Mouse (Mus musculus) liver, embryonic 11.5 days (tissue): ENCODE measurements around the gene Nme7. TPM values are rescaled to one million over a fixed set of nuclear protein-coding genes. Genes with fewer than 3 reads are reported as not detected.

ENCODE experiments used
- ATAC-seq: fragments of 200-750 bp; cut with Nextera tagmentation; replicated peaks from 2 replicates; pipeline ENCODE4 v1.8.0; 2017; ENCODE audit warnings: moderate number of reproducible peaks, mild to moderate bottlenecking, moderate TSS enrichment, moderate library complexity; ENCODE audit not compliant: low FRiP score
- DNase-seq: peaks from one replicate; pipeline ENCODE4 v3.0.0-alpha.2; 2017; ENCODE audit warnings: low spot score
- H3K27ac ChIP-seq: fragments of 300-500 bp; sonication (generic); 2 replicates; pipeline ENCODE4 v1.5.1; 2014; ENCODE audit warnings: mild to moderate bottlenecking, low read depth, low read length, control low read depth
- H3K27me3 ChIP-seq: fragments of 300-500 bp; sonication (generic); replicated peaks from 2 replicates; pipeline ENCODE4 v1.6.1; 2014; ENCODE audit warnings: low read length, mixed read lengths; ENCODE audit not compliant: control insufficient read depth, insufficient read depth
- H3K36me3 ChIP-seq: fragments of 300-500 bp; sonication (generic); 2 replicates; pipeline ENCODE4 v1.6.1; 2014; ENCODE audit warnings: mild to moderate bottlenecking, low read length, moderate library complexity, mixed read lengths; ENCODE audit not compliant: control insufficient read depth, insufficient read depth
- H3K4me1 ChIP-seq: fragments of 300-500 bp; sonication (generic); replicated peaks from 2 replicates; pipeline ENCODE4 v1.6.1; 2014; ENCODE audit warnings: low read length, mixed read lengths; ENCODE audit not compliant: control insufficient read depth, insufficient read depth
- H3K4me2 ChIP-seq: fragments of 300-500 bp; sonication (generic); 2 replicates; pipeline ENCODE4 v1.6.1; 2014; ENCODE audit warnings: mild to moderate bottlenecking, control low read depth, moderate library complexity
- H3K4me3 ChIP-seq: fragments of 300-500 bp; sonication (generic); 2 replicates; pipeline ENCODE4 v1.5.1; 2014; ENCODE audit warnings: low read depth, low read length, control low read depth
- H3K9ac ChIP-seq: fragments of 300-500 bp; sonication (generic); 2 replicates; pipeline ENCODE4 v1.6.1; 2014; ENCODE audit warnings: low read depth, low read length, control low read depth
- H3K9me3 ChIP-seq: fragments of 300-500 bp; sonication (generic); 2 replicates; pipeline ENCODE4 v1.6.1; 2016; ENCODE audit warnings: low read length, inconsistent platforms, mixed read lengths; ENCODE audit not compliant: control insufficient read depth
- WGBS: fragments of 180-500 bp; shearing (Covaris S2); extraction: QIAGEN DNeasy Blood & Tissue Kit; methylation state at CpG from one replicate; pipeline ENCODE4 v1.1.7; 2014; 5-methylcytosine and 5-hydroxymethylcytosine counted together
- polyA plus RNA-seq: library from polyadenylated mRNA; unstranded; fragments of >200 nt; fragmentation: Nextera tagmentation; extraction: Ambion mirVana; gene quantifications from 2 replicates; pipeline ENCODE4 v1.2.1, GENCODE M21; 2014

The Nme7 gene
- polyA plus RNA-seq, 1 experiment from 2014 or later = 22.0 TPM

- no peaks in the 10 kb centered on the region for H3K9me3 ChIP-seq
- DNase-seq (peak; percentile 69), ATAC-seq (peak; percentile 53)
- peak overlapping the region; percentile 48; the same call in 1 of the 2 replicates for H3K27ac ChIP-seq
- peaks cover 7% of the 10 kb centered on the region for H3K4me1 ChIP-seq
- peaks cover 61% of the 10 kb centered on the region for H3K27me3 ChIP-seq
- under 1% methylated on average over 62 of the region's 76 CpGs for WGBS
- peak overlapping the region; percentile 65 for H3K4me3 ChIP-seq
- H3K36me3 ChIP-seq = 0 out of 2 replicates have a peak, but pooled peaks cover under 1% of the 10 kb centered on the region
- peak overlapping the region; percentile 78 for H3K4me2 ChIP-seq
- H3K9ac ChIP-seq = peak overlapping the region; percentile 58
Observed at GRCm38 (mm10) chr1:164457531-164458244, 153.8 kb downstream of the Nme7 start.

GRCm38 (mm10) chr1:164458245-164458613 is 154.3 kb downstream of the Nme7 start, which contains the start of gene Atp1b1:
Gene Atp1b1 (minus strand): TSS chr1:164458355.
- Histone ChIP-seq H3K9me3 (no peaks in the 10 kb centered on the region), H3K4me3 (peak within 1 kb of the TSS; percentile 65), H3K9ac (peak within 1 kb of the TSS; percentile 58), H3K27me3 (peaks cover 61% of the 10 kb centered on the region), H3K27ac (peak within 1 kb of the TSS; percentile 48; the same call in 1 of the 2 replicates), H3K4me2 (peak within 1 kb of the TSS; percentile 78), H3K4me1 (peaks cover 7% of the 10 kb centered on the region), H3K36me3 (no peaks in the 10 kb centered on the region)
- WGBS = 0% methylated on average over 28 of the region's 35 CpGs
- peak; percentile 90 for ATAC-seq
- peak; percentile 70 for DNase-seq

- Histone ChIP-seq H3K4me1 (peaks cover 7% of the 10 kb centered on the region), H3K9me3 (no peaks in the 10 kb centered on the region), H3K9ac (0 out of 2 replicates have a peak overlapping the region, but pooled peaks have one; percentile 1), H3K27ac (no peak overlapping the region), H3K27me3 (peaks cover 61% of the 10 kb centered on the region), H3K36me3 (no peaks in the 10 kb centered on the region), H3K4me3 (peak overlapping the region; percentile 65), H3K4me2 (peak overlapping the region; percentile 78)
- ATAC-seq (peak; percentile 55), DNase-seq (peak; percentile 57)
- WGBS = 5% methylated on average over 22 of the region's 22 CpGs
Observed at GRCm38 (mm10) chr1:164458621-164459051, 154.7 kb downstream of the Nme7 start.

- WGBS = 49% methylated on average over 12 of the region's 12 CpGs
- Histone ChIP-seq H3K9ac (no peak overlapping the region), H3K27ac (no peak overlapping the region), H3K4me3 (peak overlapping the region; percentile 65), H3K27me3 (peaks cover 61% of the 10 kb centered on the region), H3K4me1 (peaks cover 7% of the 10 kb centered on the region), H3K36me3 (no peaks in the 10 kb centered on the region), H3K4me2 (peak overlapping the region; percentile 78), H3K9me3 (no peaks in the 10 kb centered on the region)
- DNase-seq (no peak), ATAC-seq (no peak)
Observed at GRCm38 (mm10) chr1:164459127-164459905, 155.4 kb downstream of the Nme7 start.

GRCm38 (mm10) chr1:164460921-164461697 is 157.2 kb downstream of the Nme7 start:
- no peak overlapping the region for H3K4me3 ChIP-seq
- WGBS = 72% methylated on average over 13 of the region's 13 CpGs
- DNase-seq = no peak
- no peak overlapping the region for H3K4me2 ChIP-seq
- ATAC-seq = no peak
- H3K27me3 ChIP-seq = peaks cover 50% of the 10 kb centered on the region
- no peak overlapping the region for H3K9ac ChIP-seq
- H3K9me3 ChIP-seq = no peaks in the 10 kb centered on the region
- no peaks in the 10 kb centered on the region; the same call in 1 of the 2 replicates for H3K4me1 ChIP-seq
- no peak overlapping the region for H3K27ac ChIP-seq
- no peaks in the 10 kb centered on the region for H3K36me3 ChIP-seq

GRCm38 (mm10) chr1:164461726-164462125 is 157.8 kb downstream of the Nme7 start:
- no peaks in the 10 kb centered on the region for H3K4me1 ChIP-seq
- H3K36me3 ChIP-seq = no peaks in the 10 kb centered on the region
- H3K27ac ChIP-seq = no peak overlapping the region
- no peaks in the 10 kb centered on the region for H3K9me3 ChIP-seq
- no peak for DNase-seq
- 45% methylated on average over 10 of the region's 10 CpGs for WGBS
- peaks cover 44% of the 10 kb centered on the region for H3K27me3 ChIP-seq
- H3K4me2 ChIP-seq = no peak overlapping the region
- H3K9ac ChIP-seq = no peak overlapping the region
- no peak overlapping the region for H3K4me3 ChIP-seq
- ATAC-seq = no peak

- Histone ChIP-seq H3K36me3 (no peaks in the 10 kb centered on the region), H3K27ac (no peak overlapping the region), H3K4me1 (no peaks in the 10 kb centered on the region), H3K27me3 (no peaks in the 10 kb centered on the region), H3K4me3 (no peak overlapping the region), H3K9ac (no peak overlapping the region), H3K4me2 (no peak overlapping the region), H3K9me3 (no peaks in the 10 kb centered on the region)
- WGBS = 92% methylated on average over 10 of the region's 10 CpGs
- no peak for DNase-seq
- no peak for ATAC-seq
Observed at GRCm38 (mm10) chr1:164467406-164467805, 163.5 kb downstream of the Nme7 start.

GRCm38 (mm10) chr1:164468329-164468728 is 164.4 kb downstream of the Nme7 start:
- no peak overlapping the region for H3K4me3 ChIP-seq
- no peaks in the 10 kb centered on the region for H3K9me3 ChIP-seq
- no peaks in the 10 kb centered on the region for H3K27me3 ChIP-seq
- DNase-seq (no peak), ATAC-seq (no peak)
- 78% methylated on average over 8 of the region's 8 CpGs for WGBS
- no peak overlapping the region for H3K27ac ChIP-seq
- H3K4me1 ChIP-seq = no peaks in the 10 kb centered on the region
- no peak overlapping the region for H3K4me2 ChIP-seq
- no peaks in the 10 kb centered on the region for H3K36me3 ChIP-seq
- H3K9ac ChIP-seq = no peak overlapping the region
